Mouse (Mus musculus): ENCODE measurements around the gene Galnt15. TPM values are rescaled to one million over a fixed set of nuclear protein-coding genes. Genes with fewer than 3 reads are reported as not detected.

Gene Galnt15
- polyA plus RNA-seq (2015; fragmentation: Nextera tagmentation; extraction: Ambion mirVana): 0.10 and 0.16 TPM in 2 replicates

- Histone ChIP-seq H3K9me3 (no peaks in the 10 kb centered on the region), H3K4me3 (no peak within 1 kb of the TSS), H3K4me1 (peaks cover 14% of the 10 kb centered on the region), H3K9ac (no peak within 1 kb of the TSS), H3K4me2 (peak within 1 kb of the TSS; percentile 34), H3K27ac (no peak within 1 kb of the TSS), H3K36me3 (no peaks in the 10 kb centered on the region), H3K27me3 (peaks cover 12% of the 10 kb centered on the region; the same call in 1 of the 2 replicates)
- no peak for ATAC-seq (ENCODE audit: borderline replicate concordance, extremely low read depth, low FRiP score, low TSS enrichment)
- 5% methylated on average over 9 of the region's 9 CpGs for WGBS
These were observed at the start of gene Galnt15 for GRCm38 (mm10) chr14:32028681-32029091. Gene Galnt15, plus strand, starts transcription at chr14:32028989.

DNA sequence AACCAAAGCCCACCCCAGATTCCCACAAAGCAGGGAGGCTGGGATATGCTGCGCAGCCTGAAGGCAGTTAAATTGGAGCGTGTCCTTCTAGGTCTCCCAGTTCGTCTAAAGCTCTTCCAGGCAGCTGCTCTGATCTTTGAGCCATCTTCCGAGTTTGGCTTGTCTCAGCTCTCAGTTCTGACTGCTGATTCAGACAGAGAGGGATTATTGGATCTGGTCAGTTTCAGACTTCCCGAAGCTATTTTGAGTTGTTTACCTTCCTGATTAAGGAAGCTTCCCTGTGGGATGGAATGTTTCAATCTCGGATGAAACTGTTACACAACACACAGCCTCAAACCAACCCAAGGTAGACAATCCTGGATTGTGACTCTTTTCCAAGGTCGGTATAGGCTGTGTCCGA, 34.8 kb upstream of the Galnt15 start:
- Histone ChIP-seq H3K4me3 (no peak overlapping the region), H3K4me1 (no peaks in the 10 kb centered on the region), H3K27me3 (no peaks in the 10 kb centered on the region), H3K4me2 (no peak overlapping the region), H3K36me3 (no peaks in the 10 kb centered on the region), H3K9ac (no peak overlapping the region), H3K27ac (no peak overlapping the region), H3K9me3 (no peaks in the 10 kb centered on the region)
- ATAC-seq (ENCODE audit: borderline replicate concordance, extremely low read depth, low FRiP score, low TSS enrichment): no peak
- WGBS: 42% methylated on average over 8 of the region's 8 CpGs

DNA sequence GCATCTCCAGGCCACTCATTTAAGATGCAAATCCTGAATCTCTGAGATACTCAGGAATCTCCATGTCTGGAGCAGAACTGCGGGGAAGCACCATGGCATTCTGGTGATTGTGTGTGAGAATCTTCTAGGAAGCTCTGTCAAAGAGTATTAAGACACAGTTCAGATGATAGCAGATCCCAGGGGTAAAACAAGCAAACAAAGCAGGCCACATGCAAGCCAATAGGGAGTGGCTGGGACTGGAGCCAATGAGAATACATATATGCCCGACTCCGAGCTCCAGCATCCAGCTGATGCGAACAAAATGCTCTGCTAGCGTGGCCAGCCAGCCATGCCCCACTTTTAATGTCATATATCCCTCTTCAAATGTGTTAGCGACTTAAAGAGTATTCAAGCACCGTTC, 27.8 kb upstream of the Galnt15 start:
- 68% methylated on average over 7 of the region's 7 CpGs for WGBS
- no peak for ATAC-seq (ENCODE audit: borderline replicate concordance, extremely low read depth, low FRiP score, low TSS enrichment)
- no peak overlapping the region for H3K9ac ChIP-seq
- H3K9me3 ChIP-seq: no peaks in the 10 kb centered on the region
- no peak overlapping the region for H3K27ac ChIP-seq
- no peaks in the 10 kb centered on the region for H3K36me3 ChIP-seq
- no peaks in the 10 kb centered on the region for H3K27me3 ChIP-seq
- H3K4me3 ChIP-seq: no peak overlapping the region
- H3K4me1 ChIP-seq: 0 out of 2 replicates have a peak, but pooled peaks cover 3% of the 10 kb centered on the region
- H3K4me2 ChIP-seq: no peak overlapping the region

DNA sequence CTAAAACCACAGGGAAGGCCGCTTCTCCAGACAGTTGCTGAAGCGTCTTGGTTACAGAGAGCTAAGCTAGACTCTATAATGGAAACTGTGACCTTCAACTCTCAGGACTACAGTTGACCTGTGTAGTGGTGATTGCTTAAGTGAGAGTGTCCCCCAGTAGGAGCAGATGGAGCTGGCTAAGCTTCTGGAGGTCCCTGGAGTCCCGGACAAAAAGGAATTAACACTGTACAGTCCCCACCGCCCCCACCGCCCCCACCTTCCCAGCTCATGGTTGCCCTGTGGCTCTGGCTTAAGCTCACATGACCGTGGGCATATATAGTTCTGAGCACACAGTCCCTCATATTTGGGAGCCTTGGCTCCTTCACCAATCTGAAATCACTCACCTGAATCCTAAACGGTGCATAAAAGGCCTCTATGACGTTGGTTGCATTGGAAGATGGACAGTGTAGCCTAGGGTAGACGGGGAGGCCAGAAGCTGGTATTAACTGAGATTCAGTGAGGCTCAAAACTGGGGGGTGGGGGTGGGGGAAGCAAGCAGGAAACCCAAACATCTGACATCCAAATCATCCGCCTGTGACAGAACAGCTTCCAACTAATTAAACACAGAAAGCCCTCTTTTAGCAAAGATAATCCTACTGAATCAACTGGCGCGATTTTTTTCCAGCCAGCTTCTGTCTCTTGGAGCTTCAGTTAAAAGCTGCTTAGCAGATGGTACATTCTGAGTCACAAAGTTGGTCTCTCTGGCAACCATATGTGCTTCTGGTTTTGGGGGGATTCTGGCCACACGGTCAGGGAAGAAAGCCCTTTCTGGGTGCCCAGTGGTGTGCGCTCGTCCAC, 26.1 kb upstream of the Galnt15 start:
- no peak for ATAC-seq (ENCODE audit: borderline replicate concordance, extremely low read depth, low FRiP score, low TSS enrichment)
- Histone ChIP-seq H3K4me3 (no peak overlapping the region), H3K4me1 (0 out of 2 replicates have a peak, but pooled peaks cover 3% of the 10 kb centered on the region), H3K27me3 (no peaks in the 10 kb centered on the region), H3K27ac (no peak overlapping the region), H3K9me3 (no peaks in the 10 kb centered on the region), H3K9ac (no peak overlapping the region), H3K36me3 (no peaks in the 10 kb centered on the region), H3K4me2 (no peak overlapping the region)
- WGBS: 78% methylated on average over 15 of the region's 15 CpGs

- H3K4me3 ChIP-seq: no peak overlapping the region
- no peak overlapping the region for H3K27ac ChIP-seq
- WGBS: 41% methylated on average over 7 of the region's 7 CpGs
- no peaks in the 10 kb centered on the region for H3K36me3 ChIP-seq
- no peak for ATAC-seq (ENCODE audit: borderline replicate concordance, extremely low read depth, low FRiP score, low TSS enrichment)
- no peak overlapping the region for H3K4me2 ChIP-seq
- H3K9ac ChIP-seq: no peak overlapping the region
- H3K4me1 ChIP-seq: 0 out of 2 replicates have a peak, but pooled peaks cover 3% of the 10 kb centered on the region
- no peaks in the 10 kb centered on the region for H3K9me3 ChIP-seq
- no peaks in the 10 kb centered on the region for H3K27me3 ChIP-seq
These were observed 24.7 kb upstream of the Galnt15 start for GRCm38 (mm10) chr14:32003904-32004596.

- WGBS: 69% methylated on average over 9 of the region's 9 CpGs
These were observed 23.0 kb upstream of the Galnt15 start for GRCm38 (mm10) chr14:32005673-32006261.

GRCm38 (mm10) chr14:32007654-32008335, 21.0 kb upstream of the Galnt15 start:
- 84% methylated on average over 4 of the region's 4 CpGs for WGBS
- Histone ChIP-seq H3K9ac (no peak overlapping the region), H3K36me3 (no peaks in the 10 kb centered on the region), H3K4me1 (0 out of 2 replicates have a peak, but pooled peaks cover 3% of the 10 kb centered on the region), H3K27me3 (no peaks in the 10 kb centered on the region), H3K27ac (no peak overlapping the region), H3K4me3 (no peak overlapping the region), H3K9me3 (no peaks in the 10 kb centered on the region), H3K4me2 (no peak overlapping the region)
- no peak for ATAC-seq (ENCODE audit: borderline replicate concordance, extremely low read depth, low FRiP score, low TSS enrichment)

More at GRCm38 (mm10) chr14:32005673-32006261, 23.0 kb upstream of the Galnt15 start:
- Histone ChIP-seq H3K36me3 (no peaks in the 10 kb centered on the region), H3K9ac (no peak overlapping the region), H3K4me2 (no peak overlapping the region), H3K4me3 (no peak overlapping the region), H3K27ac (peak overlapping the region; percentile 24; the same call in 1 of the 2 replicates), H3K9me3 (no peaks in the 10 kb centered on the region), H3K4me1 (0 out of 2 replicates have a peak, but pooled peaks cover 3% of the 10 kb centered on the region), H3K27me3 (no peaks in the 10 kb centered on the region)
- peak; percentile 64 for ATAC-seq (ENCODE audit: borderline replicate concordance, extremely low read depth, low FRiP score, low TSS enrichment)

DNA sequence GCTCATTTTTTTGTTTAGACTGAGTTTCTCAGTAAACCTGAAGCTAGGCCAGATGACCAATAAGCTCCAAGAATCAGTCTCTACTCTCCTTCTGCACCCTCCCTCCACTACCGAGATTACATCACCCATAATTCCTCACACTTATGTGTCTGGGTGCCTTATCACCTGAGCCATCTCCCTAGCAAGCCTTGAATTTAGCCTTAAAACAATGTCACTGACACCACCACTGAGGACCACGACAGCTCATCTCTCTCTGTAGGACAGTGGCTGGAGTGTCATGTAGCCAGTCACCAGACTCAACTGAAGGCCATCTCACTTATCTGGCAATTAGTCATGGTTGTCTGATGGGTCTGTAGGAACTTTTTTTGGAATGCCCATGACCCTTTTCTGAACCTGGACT, 19.1 kb upstream of the Galnt15 start:
- Histone ChIP-seq H3K4me1 (peaks cover 8% of the 10 kb centered on the region), H3K9me3 (no peaks in the 10 kb centered on the region), H3K4me2 (no peak overlapping the region), H3K9ac (no peak overlapping the region), H3K36me3 (no peaks in the 10 kb centered on the region), H3K4me3 (no peak overlapping the region), H3K27ac (no peak overlapping the region), H3K27me3 (no peaks in the 10 kb centered on the region)
- ATAC-seq (ENCODE audit: borderline replicate concordance, extremely low read depth, low FRiP score, low TSS enrichment): no peak
- 61% methylated on average over 2 of the region's 2 CpGs for WGBS

- Histone ChIP-seq H3K4me2 (no peak overlapping the region), H3K36me3 (no peaks in the 10 kb centered on the region), H3K4me3 (no peak overlapping the region), H3K4me1 (peaks cover 24% of the 10 kb centered on the region), H3K27me3 (no peaks in the 10 kb centered on the region), H3K9me3 (no peaks in the 10 kb centered on the region), H3K9ac (no peak overlapping the region), H3K27ac (no peak overlapping the region)
- WGBS: 43% methylated on average over 6 of the region's 6 CpGs
- ATAC-seq (ENCODE audit: borderline replicate concordance, extremely low read depth, low FRiP score, low TSS enrichment): no peak
These were observed 17.1 kb upstream of the Galnt15 start for GRCm38 (mm10) chr14:32011547-32012304.

DNA sequence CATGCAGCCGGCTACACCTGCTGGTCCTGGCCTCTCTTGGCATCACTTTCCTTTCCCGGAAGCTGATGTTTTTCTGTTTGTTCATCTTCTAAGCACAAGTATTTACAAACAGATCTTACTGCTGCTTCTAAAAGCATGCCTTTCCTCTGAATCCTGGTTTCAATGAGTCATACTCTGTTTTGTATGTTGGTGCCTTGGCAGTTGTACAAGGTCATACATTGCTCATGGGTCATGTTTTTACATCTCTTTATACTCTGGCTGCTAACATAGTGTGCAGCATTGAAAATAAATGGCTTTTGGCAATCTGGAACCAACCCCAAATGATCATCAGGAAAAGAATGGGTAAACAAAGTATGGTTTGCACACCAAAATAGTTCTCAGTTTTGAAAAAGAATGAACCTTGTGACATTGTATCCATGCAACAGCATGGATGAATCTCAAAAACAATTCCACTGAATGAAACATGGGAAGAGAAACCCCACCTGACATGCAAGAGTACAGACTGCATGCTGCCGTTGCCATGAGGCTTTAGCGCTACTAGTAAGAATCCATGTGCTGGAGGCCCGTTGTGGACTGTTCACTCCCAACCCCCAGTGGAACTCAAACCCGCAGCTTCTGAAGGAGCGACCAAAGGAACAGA, 13.5 kb upstream of the Galnt15 start:
- no peaks in the 10 kb centered on the region for H3K27me3 ChIP-seq
- no peak overlapping the region for H3K4me2 ChIP-seq
- no peak overlapping the region for H3K9ac ChIP-seq
- 74% methylated on average over 7 of the region's 7 CpGs for WGBS
- peak; percentile 37; the same call in 1 of the 2 replicates for ATAC-seq (ENCODE audit: borderline replicate concordance, extremely low read depth, low FRiP score, low TSS enrichment)
- peak overlapping the region; percentile 70 for H3K27ac ChIP-seq
- no peak overlapping the region for H3K4me3 ChIP-seq
- H3K36me3 ChIP-seq: no peaks in the 10 kb centered on the region
- no peaks in the 10 kb centered on the region for H3K9me3 ChIP-seq
- H3K4me1 ChIP-seq: peaks cover 33% of the 10 kb centered on the region
